In the genomic region with DNA sequence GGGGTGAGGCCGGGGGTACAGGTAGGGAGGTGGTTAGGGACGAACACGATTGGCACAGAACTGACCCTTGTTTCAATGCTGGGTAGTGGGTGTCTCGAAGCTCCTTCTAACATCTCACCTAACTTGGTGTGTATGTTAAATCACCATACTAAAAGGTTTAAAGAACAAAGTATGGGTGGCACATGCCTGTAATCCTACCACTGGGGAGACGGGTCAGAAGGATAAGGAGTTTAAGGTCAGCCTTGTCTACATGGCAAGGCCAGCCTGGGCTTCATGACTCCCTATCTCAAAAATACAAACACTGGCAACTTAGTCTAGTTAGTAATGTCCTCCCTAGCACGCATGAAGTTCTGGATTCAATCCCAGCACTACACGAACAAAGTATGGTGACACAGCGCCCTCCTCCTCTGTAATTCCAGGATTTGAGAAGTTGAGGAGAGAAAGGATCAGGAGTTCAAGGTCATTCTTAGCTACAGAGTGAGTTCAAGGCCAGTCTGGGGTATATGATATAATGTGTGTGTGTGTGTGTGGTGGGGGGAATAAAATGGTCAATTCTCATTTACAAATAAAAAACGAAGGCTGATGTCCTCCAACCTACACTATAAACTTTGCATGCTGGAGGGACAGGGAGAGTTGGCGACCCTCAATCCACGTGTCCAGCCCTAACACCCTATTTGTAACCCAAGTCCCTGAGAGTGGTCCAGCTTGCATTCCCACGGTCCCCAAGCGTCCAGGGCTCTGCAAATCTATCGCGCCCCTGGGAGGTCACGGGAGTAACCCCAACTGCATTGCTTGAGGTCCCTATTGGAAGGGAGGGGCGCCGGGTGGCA, we compare ENCODE assay signal across 8 mouse cellular contexts. TPM values are rescaled to one million over a fixed set of nuclear protein-coding genes. Genes with fewer than 3 reads are reported as not detected.
A peak's percentile ranks its signal among the peaks of the same experiment; 100 is the strongest.
DNase-seq lines count a peak whose midpoint lies in the region; ATAC-seq and TF ChIP-seq lines count a peak whose summit lies in the region.

No protein-coding gene starts in this region.

- H3K27ac ChIP-seq in kidney, postnatal 0 days, result peak overlapping the region; percentile 80
- peak overlapping the region; percentile 83 for H3K27ac ChIP-seq in midbrain, embryonic 13.5 days

- H3K4me3 ChIP-seq in erythroblast, embryonic 14.5 days (replicated peaks), result peak overlapping the region; percentile 64
- peak overlapping the region; percentile 66 for H3K4me3 ChIP-seq in kidney, postnatal 0 days (replicated peaks; ENCODE audit: low read depth, low read length)
- H3K4me3 ChIP-seq in midbrain, embryonic 13.5 days (replicated peaks), result peak overlapping the region; percentile 80

- WGBS in kidney, postnatal 0 days, result 30% methylated on average over 18 of the region's 18 CpGs
- WGBS in midbrain, embryonic 13.5 days, result 38% methylated on average over 18 of the region's 18 CpGs

- peak overlapping the region; percentile 83 for H3K9ac ChIP-seq in kidney, postnatal 0 days (ENCODE audit: low read depth, low read length)
- peak overlapping the region; percentile 89 for H3K9ac ChIP-seq in midbrain, embryonic 13.5 days (replicated peaks)

- H3K4me1 ChIP-seq in erythroblast, embryonic 14.5 days (ENCODE audit: control insufficient read depth), result peaks cover 51% of the 10 kb centered on the region
- H3K4me1 ChIP-seq in kidney, postnatal 0 days (replicated peaks; ENCODE audit: insufficient read depth, low read length), result peaks cover 7% of the 10 kb centered on the region; the same call in 1 of the 2 replicates
- H3K4me1 ChIP-seq in midbrain, embryonic 13.5 days (replicated peaks), result peaks cover 40% of the 10 kb centered on the region

- peak overlapping the region; percentile 83 for H3K4me2 ChIP-seq in kidney, postnatal 0 days (ENCODE audit: low read length)
- H3K4me2 ChIP-seq in midbrain, embryonic 13.5 days (replicated peaks), result peak overlapping the region; percentile 90

- no peak for ATAC-seq in CD4-positive, CD25-positive, alpha-beta regulatory T cell, adult 4 months
- ATAC-seq in kidney, postnatal 0 days (replicated peaks; ENCODE audit: low FRiP score, low read depth), result no peak
- ATAC-seq in midbrain, embryonic 13.5 days, result peak; percentile 7; the same call in 1 of the 2 replicates

- DNase-seq in CD4-positive, CD25-positive, alpha-beta regulatory T cell, adult 2 months (ENCODE audit: low read depth, low spot score), result peak; percentile 14
- peak; percentile 52 for DNase-seq in 416B (ENCODE audit: low read depth)
- peak; percentile 53 for DNase-seq in kidney, postnatal 0 days (ENCODE audit: low spot score)
- no peak for DNase-seq in ovary, postnatal 10 days (ENCODE audit: low spot score)
- DNase-seq in T-cell, adult 2 months (ENCODE audit: low spot score), result no peak

- no peaks in the 10 kb centered on the region for H3K27me3 ChIP-seq in erythroblast, embryonic 14.5 days (ENCODE audit: control insufficient read depth)
- no peaks in the 10 kb centered on the region for H3K27me3 ChIP-seq in kidney, postnatal 0 days (ENCODE audit: insufficient read depth, low read length)
- H3K27me3 ChIP-seq in midbrain, embryonic 13.5 days, result no peaks in the 10 kb centered on the region

- no peaks in the 10 kb centered on the region for H3K9me3 ChIP-seq in erythroblast, embryonic 14.5 days (ENCODE audit: control insufficient read depth, low read length)
- no peaks in the 10 kb centered on the region for H3K9me3 ChIP-seq in kidney, postnatal 0 days (replicated peaks; ENCODE audit: low read length)
- H3K9me3 ChIP-seq in midbrain, embryonic 13.5 days, result no peaks in the 10 kb centered on the region

- TF ChIP-seq CTCF in kidney, postnatal 0 days (IDR thresholded peaks at IDR 0.05; ENCODE audit: low read depth), result peak; percentile 43

- H3K36me3 ChIP-seq in erythroblast, embryonic 14.5 days (ENCODE audit: control insufficient read depth), result peaks cover 2% of the 10 kb centered on the region
- H3K36me3 ChIP-seq in kidney, postnatal 0 days (ENCODE audit: insufficient read depth, low read length), result no peaks in the 10 kb centered on the region
- H3K36me3 ChIP-seq in midbrain, embryonic 13.5 days, result peaks cover 6% of the 10 kb centered on the region; the same call in 1 of the 2 replicates

RNA-seq across cellular contexts. Expression of a gene that starts 0.9 kb away (rescaled TPM):
- 1 to 10 TPM; 4.3 to 6.0 TPM for polyA plus RNA-seq in CD4-positive, CD25-positive, alpha-beta regulatory T cell, adult 4 months (2017; shearing (Covaris generic))
- polyA plus RNA-seq in erythroblast, embryonic 14.5 days (2012), result 2.3 and 2.8 TPM in 2 replicates
- 28.1 and 48.8 TPM in 2 replicates for polyA plus RNA-seq in kidney, postnatal 0 days (2015; fragmentation: Nextera tagmentation; extraction: Ambion mirVana)
- 12.0 and 12.1 TPM in 2 replicates for polyA plus RNA-seq in midbrain, embryonic 13.5 days (2015; fragmentation: Nextera tagmentation; extraction: Ambion mirVana)

Comparison
In these comparisons a context has a peak if more than half of its experiments do, and no peak if none do; other contexts are left out.
1. DNase-seq: peak in CD4-positive, CD25-positive, alpha-beta regulatory T cell, adult 2 months (single experiment), 416B (single experiment) and kidney, postnatal 0 days (single experiment); none in ovary, postnatal 10 days (single experiment) and T-cell, adult 2 months (single experiment).
2. Peak in every context shown above with its lines, with median percentiles within 50 percentile points of each other: H3K4me3 ChIP-seq.